Mouse (Mus musculus) embryonic facial prominence, embryonic 14.5 days (tissue): ENCODE data around the gene Soat1. TPM values are rescaled to one million over a fixed set of nuclear protein-coding genes. Genes with fewer than 3 reads are reported as not detected.

Source experiments
- ATAC-seq: fragments of 200-750 bp; cut with Nextera tagmentation; 2 replicates; pipeline ENCODE4 v1.8.0; 2017; ENCODE audit warnings: low read depth, moderate number of reproducible peaks, moderate TSS enrichment
- DNase-seq: peaks from one replicate; pipeline ENCODE4 v3.0.0-alpha.2; 2015; ENCODE audit warnings: low spot score
- H3K27ac ChIP-seq: fragments of 300-500 bp; sonication (generic); replicated peaks from 2 replicates; pipeline ENCODE4 v1.5.1; 2014; ENCODE audit warnings: low read depth, mild to moderate bottlenecking, low read length, moderate library complexity
- H3K27me3 ChIP-seq: fragments of 300-500 bp; sonication (generic); replicated peaks from 2 replicates; pipeline ENCODE4 v1.6.1; 2014; ENCODE audit warnings: low read length; ENCODE audit not compliant: control insufficient read depth, insufficient read depth
- H3K36me3 ChIP-seq: fragments of 300-500 bp; sonication (generic); 2 replicates; pipeline ENCODE4 v1.6.1; 2014; ENCODE audit warnings: low read length, mixed read lengths; ENCODE audit not compliant: control insufficient read depth, insufficient read depth
- H3K4me1 ChIP-seq: fragments of 300-500 bp; sonication (generic); 2 replicates; pipeline ENCODE4 v1.6.1; 2014; ENCODE audit warnings: antibody characterized with exemption, low read length; ENCODE audit not compliant: control insufficient read depth, insufficient read depth
- H3K4me2 ChIP-seq: fragments of 300-500 bp; sonication (generic); 2 replicates; pipeline ENCODE4 v1.6.1; 2014; ENCODE audit warnings: low read depth, mild to moderate bottlenecking, low read length, moderate library complexity, mixed read lengths
- H3K4me3 ChIP-seq: fragments of 300-500 bp; sonication (generic); 2 replicates; pipeline ENCODE4 v1.5.1; 2014; ENCODE audit warnings: low read depth, mild to moderate bottlenecking, low read length
- H3K9ac ChIP-seq: fragments of 300-500 bp; sonication (generic); 2 replicates; pipeline ENCODE4 v1.6.1; 2014; ENCODE audit warnings: low read depth, mild to moderate bottlenecking, low read length, moderate library complexity, mixed read lengths
- H3K9me3 ChIP-seq: fragments of 300-500 bp; sonication (generic); 2 replicates; pipeline ENCODE4 v1.6.1; 2016; ENCODE audit warnings: low read length; ENCODE audit not compliant: control insufficient read depth
- WGBS: fragments of 180-500 bp; shearing (Covaris S2); extraction: QIAGEN DNeasy Blood & Tissue Kit; methylation state at CpG from one replicate; pipeline ENCODE4 v1.1.7; 2014; 5-methylcytosine and 5-hydroxymethylcytosine counted together
- polyA plus RNA-seq: library from polyadenylated mRNA; unstranded; fragments of >200 nt; fragmentation: Nextera tagmentation; extraction: Ambion mirVana; gene quantifications from 2 replicates; pipeline ENCODE4 v1.2.1, GENCODE M21; 2014

Gene Soat1
- polyA plus RNA-seq, 1 experiment from 2014 or later: 21.8 TPM

GRCm38 (mm10) chr1:156461036-156461435 lies 13.1 kb downstream of the Soat1 start:
- 65% methylated on average over 6 of the region's 6 CpGs for WGBS

DNA sequence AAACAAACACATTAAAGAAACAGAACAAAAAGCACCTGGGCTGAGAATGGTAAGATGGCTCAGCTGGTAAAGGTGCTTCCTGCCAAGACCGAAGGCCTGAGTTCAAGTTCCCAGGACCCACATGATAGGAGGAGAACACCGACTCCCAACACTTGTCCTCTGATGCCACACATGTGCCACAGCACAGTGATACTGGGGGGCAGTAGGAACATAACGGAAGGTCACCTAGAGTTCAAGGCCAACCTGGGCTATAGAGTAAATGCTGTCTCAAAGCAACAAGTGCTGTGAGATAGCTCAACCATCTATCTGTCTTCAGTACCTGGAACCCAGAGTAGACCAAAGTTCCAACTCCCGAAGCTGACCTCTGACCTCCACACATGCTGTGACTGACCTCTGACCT lies 13.9 kb downstream of the Soat1 start:
- Histone ChIP-seq H3K9me3 (no peaks in the 10 kb centered on the region), H3K27me3 (no peaks in the 10 kb centered on the region), H3K27ac (no peak overlapping the region), H3K4me1 (no peaks in the 10 kb centered on the region), H3K36me3 (peaks cover 15% of the 10 kb centered on the region), H3K4me2 (no peak overlapping the region), H3K9ac (no peak overlapping the region), H3K4me3 (no peak overlapping the region)
- ATAC-seq: no peak
- DNase-seq: no peak
- 87% methylated on average over 4 of the region's 4 CpGs for WGBS

More at GRCm38 (mm10) chr1:156461036-156461435, 13.1 kb downstream of the Soat1 start:
- H3K9me3 ChIP-seq: no peaks in the 10 kb centered on the region; the same call in 1 of the 2 replicates
- no peak overlapping the region for H3K4me2 ChIP-seq
- H3K4me1 ChIP-seq: no peaks in the 10 kb centered on the region
- ATAC-seq: no peak
- peaks cover 19% of the 10 kb centered on the region for H3K36me3 ChIP-seq
- H3K27me3 ChIP-seq: no peaks in the 10 kb centered on the region
- no peak for DNase-seq
- no peak overlapping the region for H3K4me3 ChIP-seq
- H3K9ac ChIP-seq: no peak overlapping the region
- no peak overlapping the region for H3K27ac ChIP-seq

DNA sequence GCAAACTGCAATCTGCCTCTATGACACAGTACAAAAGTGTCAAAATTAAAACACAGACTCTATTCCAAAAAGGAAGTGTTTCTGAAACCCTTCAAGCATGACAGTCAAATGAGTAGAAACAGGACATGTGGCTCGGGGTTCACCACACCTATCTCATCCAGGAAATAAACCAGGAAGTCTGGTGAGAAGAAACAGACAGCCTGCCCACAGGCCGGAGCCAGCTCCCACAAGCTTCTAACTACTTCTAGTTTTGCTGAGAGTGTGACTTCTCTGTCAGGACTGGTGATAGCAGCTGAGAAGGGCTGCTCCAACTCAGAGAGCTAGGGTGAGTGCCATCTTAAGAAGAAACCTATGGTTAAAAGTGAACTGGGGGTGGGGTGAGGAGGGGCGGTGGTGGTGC lies 14.4 kb downstream of the Soat1 start:
- Histone ChIP-seq H3K9me3 (no peaks in the 10 kb centered on the region), H3K27ac (no peak overlapping the region)

GRCm38 (mm10) chr1:156458391-156459060 lies 15.6 kb downstream of the Soat1 start:
- WGBS: 74% methylated on average over 8 of the region's 8 CpGs
- no peaks in the 10 kb centered on the region for H3K9me3 ChIP-seq
- H3K27ac ChIP-seq: no peak overlapping the region
- H3K4me1 ChIP-seq: no peaks in the 10 kb centered on the region
- H3K27me3 ChIP-seq: no peaks in the 10 kb centered on the region
- peaks cover 15% of the 10 kb centered on the region; the same call in 1 of the 2 replicates for H3K36me3 ChIP-seq
- H3K4me3 ChIP-seq: no peak overlapping the region
- no peak for DNase-seq
- no peak for ATAC-seq
- H3K4me2 ChIP-seq: no peak overlapping the region
- H3K9ac ChIP-seq: no peak overlapping the region

More for the DNA sequence above, 14.4 kb downstream of the Soat1 start:
- DNase-seq (no peak), ATAC-seq (no peak)
- no peaks in the 10 kb centered on the region for H3K4me1 ChIP-seq
- no peak overlapping the region for H3K4me3 ChIP-seq
- H3K36me3 ChIP-seq: peaks cover 15% of the 10 kb centered on the region; the same call in 1 of the 2 replicates
- no peak overlapping the region for H3K9ac ChIP-seq
- WGBS: 76% methylated on average over 3 of the region's 3 CpGs
- H3K27me3 ChIP-seq: no peaks in the 10 kb centered on the region
- no peak overlapping the region for H3K4me2 ChIP-seq

DNA sequence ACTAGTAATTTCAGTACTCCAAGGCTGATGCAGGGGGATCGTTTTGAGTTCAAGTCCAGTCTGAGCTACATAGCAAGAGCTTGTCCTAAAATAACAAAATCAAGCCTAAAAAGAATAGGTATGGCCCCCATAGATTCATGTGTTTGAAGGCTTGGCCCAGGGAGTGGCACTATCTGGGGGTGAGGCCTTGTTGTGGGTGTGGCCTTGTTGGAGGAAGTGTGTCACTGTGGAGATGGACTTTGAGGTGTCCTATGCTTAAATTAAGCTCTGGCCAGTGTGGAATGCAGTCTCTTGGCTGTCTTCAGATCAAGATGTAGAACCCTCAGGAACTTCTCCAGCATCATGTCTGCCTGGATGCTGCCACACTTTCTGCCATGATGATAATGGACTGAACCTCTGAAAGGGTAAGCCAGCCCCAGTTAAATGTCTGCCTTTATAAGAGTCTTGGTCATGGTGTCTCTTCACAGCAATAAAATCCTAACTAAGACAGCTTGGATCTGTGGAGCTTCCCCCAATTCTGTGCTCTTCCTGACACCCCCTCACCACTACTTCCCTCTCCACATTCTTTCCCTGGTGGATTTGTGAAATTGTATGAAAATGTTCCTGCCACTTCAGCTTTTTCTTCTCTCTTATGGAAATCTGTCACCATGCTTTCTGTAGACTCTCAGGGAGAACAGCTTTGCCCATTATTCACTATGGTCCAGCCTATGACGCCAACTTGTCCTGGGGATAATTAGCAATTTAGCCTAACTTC lies 18.9 kb downstream of the Soat1 start:
- DNase-seq (no peak), ATAC-seq (no peak)
- H3K9ac ChIP-seq: no peak overlapping the region
- H3K9me3 ChIP-seq: no peaks in the 10 kb centered on the region
- 97% methylated on average over 2 of the region's 2 CpGs for WGBS
- no peaks in the 10 kb centered on the region for H3K4me1 ChIP-seq
- no peak overlapping the region for H3K4me2 ChIP-seq
- no peak overlapping the region for H3K4me3 ChIP-seq
- H3K27me3 ChIP-seq: no peaks in the 10 kb centered on the region
- H3K27ac ChIP-seq: no peak overlapping the region
- H3K36me3 ChIP-seq: peaks cover 15% of the 10 kb centered on the region; the same call in 1 of the 2 replicates

DNA sequence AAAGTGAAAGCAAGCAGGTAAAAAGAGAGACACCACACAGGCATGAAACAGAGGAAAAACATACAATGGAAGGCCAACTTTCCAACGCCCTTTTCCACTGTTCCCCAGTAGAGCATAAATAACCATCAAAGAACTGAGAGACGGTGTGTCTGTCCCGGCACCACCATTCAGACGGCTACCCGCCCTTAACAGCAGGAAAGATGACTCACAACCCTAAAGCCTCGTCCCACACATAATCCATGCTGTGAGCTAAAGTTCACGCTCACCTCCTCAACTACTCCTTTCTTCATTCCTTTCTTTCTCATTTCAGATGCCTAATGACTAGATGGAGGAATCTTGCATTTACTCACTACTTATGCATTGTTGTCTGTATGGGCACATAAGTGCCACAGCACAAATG lies 19.7 kb downstream of the Soat1 start:
- Histone ChIP-seq H3K4me1 (no peaks in the 10 kb centered on the region), H3K4me2 (no peak overlapping the region), H3K27me3 (no peaks in the 10 kb centered on the region), H3K4me3 (no peak overlapping the region), H3K36me3 (peaks cover 15% of the 10 kb centered on the region; the same call in 1 of the 2 replicates), H3K9ac (no peak overlapping the region), H3K27ac (no peak overlapping the region), H3K9me3 (no peaks in the 10 kb centered on the region)
- 74% methylated on average over 7 of the region's 7 CpGs for WGBS
- no peak for DNase-seq
- no peak for ATAC-seq

GRCm38 (mm10) chr1:156453876-156454275 lies 20.3 kb downstream of the Soat1 start:
- H3K4me2 ChIP-seq: no peak overlapping the region
- DNase-seq (no peak), ATAC-seq (no peak)
- H3K9ac ChIP-seq: no peak overlapping the region
- H3K27ac ChIP-seq: no peak overlapping the region
- peaks cover 15% of the 10 kb centered on the region; the same call in 1 of the 2 replicates for H3K36me3 ChIP-seq
- 85% methylated on average over 10 of the region's 10 CpGs for WGBS
- no peaks in the 10 kb centered on the region for H3K27me3 ChIP-seq
- no peaks in the 10 kb centered on the region for H3K9me3 ChIP-seq
- H3K4me1 ChIP-seq: no peaks in the 10 kb centered on the region
- no peak overlapping the region for H3K4me3 ChIP-seq

DNA sequence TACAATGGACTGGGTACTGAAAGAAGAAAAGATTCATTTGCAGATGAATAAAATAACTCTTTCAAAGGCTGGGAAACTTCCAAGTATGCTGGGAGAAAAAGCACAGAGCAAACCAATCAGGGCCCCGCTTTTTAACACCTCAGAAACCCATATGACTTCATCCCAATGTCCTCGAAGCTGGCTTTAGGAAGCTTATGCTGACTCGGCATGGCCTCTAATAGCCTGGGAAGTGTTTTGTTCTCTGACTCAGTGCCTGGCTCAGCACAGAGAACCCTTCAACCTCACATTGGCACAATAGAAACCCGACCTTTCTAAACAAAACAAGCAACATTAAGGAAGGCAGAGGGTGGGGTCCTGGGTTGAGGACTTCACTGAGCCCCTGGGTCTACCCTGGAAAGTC lies 23.7 kb downstream of the Soat1 start:
- DNase-seq (peak; percentile 30), ATAC-seq (no peak)
- no peaks in the 10 kb centered on the region for H3K4me1 ChIP-seq
- H3K4me2 ChIP-seq: no peak overlapping the region
- no peaks in the 10 kb centered on the region for H3K27me3 ChIP-seq
- no peak overlapping the region for H3K4me3 ChIP-seq
- H3K9me3 ChIP-seq: no peaks in the 10 kb centered on the region
- H3K36me3 ChIP-seq: peaks cover 7% of the 10 kb centered on the region; the same call in 1 of the 2 replicates
- H3K9ac ChIP-seq: no peak overlapping the region
- no peak overlapping the region for H3K27ac ChIP-seq
- WGBS: 51% methylated on average over 4 of the region's 4 CpGs
